Mouse (Mus musculus): Measurements from ENCODE around the gene Htra3. TPM values are rescaled to one million over a fixed set of nuclear protein-coding genes. Genes with fewer than 3 reads are reported as not detected.

The Htra3 gene
- polyA plus RNA-seq, 1 experiment from 2014 or later = 5.9 TPM

DNA sequence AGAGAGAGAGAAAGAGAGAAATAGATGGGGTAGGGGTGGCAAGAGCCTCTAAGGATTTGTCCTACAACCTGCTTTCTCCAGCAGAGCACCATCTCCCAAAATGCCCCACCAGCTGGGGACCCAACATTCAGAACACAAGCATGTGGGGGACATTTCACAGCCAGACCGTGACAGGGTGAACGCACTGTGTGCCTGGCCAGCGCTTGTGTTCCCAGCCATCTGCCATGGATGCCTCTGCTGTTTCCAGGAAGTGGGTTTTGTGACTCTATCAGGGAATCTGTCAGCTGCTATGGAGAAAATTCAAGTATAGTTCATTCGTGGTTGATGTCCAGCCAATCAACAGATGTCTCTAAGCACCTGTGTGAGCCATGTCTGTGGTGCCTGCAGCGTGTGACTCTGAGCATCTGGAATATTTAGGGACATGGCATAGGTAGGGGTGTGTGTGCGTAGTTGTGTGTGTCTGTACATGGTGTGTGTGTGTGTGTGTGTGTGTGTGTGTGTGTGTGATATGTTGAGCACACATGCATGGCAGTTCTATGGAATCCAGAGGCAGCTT, 33.6 kb downstream of the Htra3 start:
- WGBS = 87% methylated on average over 6 of the region's 6 CpGs

DNA sequence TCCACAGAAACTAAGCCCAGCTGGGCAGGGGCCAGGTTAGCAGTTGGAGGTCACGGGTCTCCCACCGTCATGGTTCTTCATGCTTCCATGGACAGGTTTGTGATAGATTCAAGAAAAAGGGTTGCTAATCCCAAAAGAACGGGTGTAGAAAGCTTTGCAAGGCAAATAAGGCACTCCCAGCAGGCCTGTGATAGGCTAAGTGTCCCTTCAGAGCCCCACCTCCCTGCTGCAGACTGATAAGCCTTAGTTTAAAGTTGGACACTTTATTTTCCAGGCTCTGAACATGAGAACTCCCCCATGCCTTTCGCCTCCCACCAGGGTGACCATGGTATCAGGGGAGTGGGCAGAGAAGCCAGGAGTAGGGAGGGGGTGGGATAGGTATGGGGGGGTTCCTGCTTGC, 35.5 kb downstream of the Htra3 start:
- H3K9me3 ChIP-seq = no peaks in the 10 kb centered on the region
- no peaks in the 10 kb centered on the region for H3K4me1 ChIP-seq
- no peak overlapping the region for H3K27ac ChIP-seq
- no peaks in the 10 kb centered on the region for H3K36me3 ChIP-seq (replicated peaks)
- WGBS = 58% methylated on average over 4 of the region's 4 CpGs
- H3K4me2 ChIP-seq = no peak overlapping the region
- no peak overlapping the region for H3K9ac ChIP-seq
- H3K4me3 ChIP-seq (replicated peaks) = no peak overlapping the region
- H3K27me3 ChIP-seq = 0 out of 2 replicates have a peak, but pooled peaks cover 4% of the 10 kb centered on the region
- no peak for ATAC-seq (ENCODE audit: low FRiP score)

More for the DNA sequence above, 33.6 kb downstream of the Htra3 start:
- no peak for ATAC-seq (ENCODE audit: low FRiP score)
- Histone ChIP-seq H3K27me3 (0 out of 2 replicates have a peak, but pooled peaks cover 4% of the 10 kb centered on the region), H3K9ac (no peak overlapping the region), H3K4me3 (replicated peaks) (no peak overlapping the region), H3K4me2 (no peak overlapping the region), H3K27ac (no peak overlapping the region), H3K9me3 (no peaks in the 10 kb centered on the region), H3K36me3 (replicated peaks) (no peaks in the 10 kb centered on the region), H3K4me1 (no peaks in the 10 kb centered on the region)

DNA sequence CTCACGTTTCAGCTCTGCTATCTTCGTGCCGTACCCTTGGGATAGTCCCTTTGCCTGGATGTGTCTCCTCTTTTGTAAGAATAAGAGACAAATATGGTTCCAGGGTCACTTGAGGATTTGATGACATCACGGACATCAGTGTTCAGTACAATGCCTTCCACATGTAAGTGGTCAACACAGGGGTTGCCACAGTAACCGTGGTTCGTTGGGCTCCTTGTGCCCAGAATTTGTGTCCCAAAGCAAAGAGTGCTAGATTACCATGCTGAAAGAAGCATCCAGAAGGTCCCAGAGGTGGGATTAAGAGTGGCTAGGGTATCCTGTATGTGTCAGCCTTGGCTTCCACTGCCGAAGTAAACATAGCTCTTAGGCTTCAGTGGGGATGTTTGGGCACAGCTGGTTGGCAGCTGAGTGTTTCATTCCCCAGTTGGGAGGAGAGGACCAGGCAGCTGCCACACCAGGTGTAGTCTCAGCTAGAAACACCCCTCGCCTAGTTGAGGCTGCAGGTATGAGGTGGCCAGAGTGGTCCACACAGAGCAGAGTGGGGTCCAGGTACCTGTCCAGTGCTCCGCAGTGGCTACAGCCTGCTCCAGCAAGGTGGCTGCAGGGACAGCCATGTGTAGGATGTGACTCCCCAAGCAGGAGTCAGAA, 36.1 kb downstream of the Htra3 start:
- WGBS = 86% methylated on average over 9 of the region's 9 CpGs

DNA sequence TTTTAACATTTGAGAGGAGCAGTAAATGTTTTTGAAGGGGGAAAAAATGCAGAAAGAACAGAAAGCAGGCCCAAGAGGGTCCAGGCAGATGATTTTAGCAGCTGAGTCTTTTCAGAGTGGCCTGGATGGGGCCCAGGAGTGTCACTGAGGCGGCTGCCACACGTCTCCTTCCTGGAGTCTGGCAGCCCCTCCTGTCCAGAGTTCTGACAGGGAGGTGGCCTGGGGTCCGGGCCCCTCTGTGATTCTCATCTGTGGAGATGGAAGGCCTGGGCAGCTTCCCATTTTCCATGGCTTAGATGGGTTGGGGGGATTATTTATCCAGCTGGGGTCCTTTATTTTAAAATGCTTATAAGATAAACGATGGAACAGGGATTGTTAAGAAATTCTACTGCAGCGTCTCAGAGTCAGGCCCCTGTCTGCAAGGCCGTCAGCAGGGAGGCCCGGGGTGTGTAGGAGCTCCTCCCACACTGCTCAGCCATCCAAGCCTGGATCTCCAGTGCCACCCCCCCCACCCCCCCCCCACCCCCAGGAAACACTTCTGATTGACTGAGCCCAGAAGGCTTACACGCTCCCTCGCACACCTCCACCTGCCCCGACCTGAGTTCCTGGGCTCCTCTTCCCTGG, 37.5 kb downstream of the Htra3 start:
- H3K36me3 ChIP-seq (replicated peaks) = no peaks in the 10 kb centered on the region
- ATAC-seq (ENCODE audit: low FRiP score) = no peak
- 65% methylated on average over 10 of the region's 10 CpGs for WGBS
- no peak overlapping the region for H3K9ac ChIP-seq
- 0 out of 2 replicates have a peak, but pooled peaks cover 4% of the 10 kb centered on the region for H3K27me3 ChIP-seq
- no peak overlapping the region for H3K27ac ChIP-seq
- H3K4me2 ChIP-seq = no peak overlapping the region
- no peaks in the 10 kb centered on the region for H3K4me1 ChIP-seq
- no peak overlapping the region for H3K4me3 ChIP-seq (replicated peaks)
- H3K9me3 ChIP-seq = no peaks in the 10 kb centered on the region

More for the DNA sequence above, 36.1 kb downstream of the Htra3 start:
- H3K4me2 ChIP-seq = no peak overlapping the region
- no peak overlapping the region for H3K9ac ChIP-seq
- no peak overlapping the region for H3K27ac ChIP-seq
- ATAC-seq (ENCODE audit: low FRiP score) = no peak
- no peaks in the 10 kb centered on the region for H3K9me3 ChIP-seq
- H3K4me3 ChIP-seq (replicated peaks) = no peak overlapping the region
- no peaks in the 10 kb centered on the region for H3K4me1 ChIP-seq
- no peaks in the 10 kb centered on the region for H3K36me3 ChIP-seq (replicated peaks)
- H3K27me3 ChIP-seq = 0 out of 2 replicates have a peak, but pooled peaks cover 4% of the 10 kb centered on the region

DNA sequence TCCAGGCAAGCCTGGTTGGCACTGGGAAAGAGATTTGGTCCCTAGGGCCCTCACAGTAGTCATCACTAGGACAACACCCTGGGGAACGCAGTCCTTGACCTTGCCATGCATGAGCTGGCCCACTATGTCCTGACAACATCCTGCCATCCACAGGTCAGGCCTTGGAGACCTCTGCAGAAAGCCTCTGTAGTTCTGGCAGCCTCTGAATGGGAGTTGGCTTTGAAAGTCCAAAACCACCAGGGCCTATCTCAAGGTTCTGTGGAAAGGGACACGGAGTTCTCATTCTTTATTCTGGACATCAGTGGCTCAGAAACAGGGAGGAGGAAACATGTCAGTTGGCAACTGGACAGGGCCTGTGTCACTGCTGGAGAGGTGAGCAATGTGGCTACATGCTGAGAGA, 43.6 kb downstream of the Htra3 start:
- Histone ChIP-seq H3K4me1 (no peaks in the 10 kb centered on the region), H3K9ac (no peak overlapping the region), H3K36me3 (replicated peaks) (no peaks in the 10 kb centered on the region), H3K4me3 (replicated peaks) (no peak overlapping the region), H3K27me3 (no peaks in the 10 kb centered on the region), H3K4me2 (no peak overlapping the region), H3K27ac (no peak overlapping the region), H3K9me3 (no peaks in the 10 kb centered on the region)
- no peak for ATAC-seq (ENCODE audit: low FRiP score)
- 88% methylated on average over 2 of the region's 2 CpGs for WGBS

DNA sequence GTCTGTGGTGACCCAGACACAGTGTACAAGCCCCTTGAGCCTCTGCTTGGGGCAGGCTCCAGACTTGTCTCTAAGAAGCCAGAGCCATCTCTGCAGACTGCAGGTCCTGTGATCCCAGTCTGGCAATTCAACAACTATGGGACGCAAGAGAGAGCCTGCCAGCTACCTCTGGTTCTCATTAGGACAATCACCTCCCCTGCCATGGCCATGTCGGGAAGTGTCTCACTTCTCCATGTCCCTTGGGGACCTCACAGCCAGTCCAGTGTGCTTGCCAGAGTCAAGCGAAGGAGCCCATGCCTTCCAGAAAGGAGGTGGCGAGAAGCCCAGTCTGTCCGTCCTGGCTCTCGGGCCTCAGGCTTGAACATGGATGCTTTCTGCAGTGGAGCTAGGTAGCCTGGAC, 46.7 kb downstream of the Htra3 start:
- Histone ChIP-seq H3K27me3 (no peaks in the 10 kb centered on the region), H3K4me1 (no peaks in the 10 kb centered on the region), H3K9ac (no peak overlapping the region), H3K27ac (no peak overlapping the region), H3K4me2 (no peak overlapping the region), H3K36me3 (replicated peaks) (no peaks in the 10 kb centered on the region), H3K9me3 (no peaks in the 10 kb centered on the region), H3K4me3 (replicated peaks) (no peak overlapping the region)
- WGBS = 88% methylated on average over 6 of the region's 6 CpGs
- no peak for ATAC-seq (ENCODE audit: low FRiP score)

DNA sequence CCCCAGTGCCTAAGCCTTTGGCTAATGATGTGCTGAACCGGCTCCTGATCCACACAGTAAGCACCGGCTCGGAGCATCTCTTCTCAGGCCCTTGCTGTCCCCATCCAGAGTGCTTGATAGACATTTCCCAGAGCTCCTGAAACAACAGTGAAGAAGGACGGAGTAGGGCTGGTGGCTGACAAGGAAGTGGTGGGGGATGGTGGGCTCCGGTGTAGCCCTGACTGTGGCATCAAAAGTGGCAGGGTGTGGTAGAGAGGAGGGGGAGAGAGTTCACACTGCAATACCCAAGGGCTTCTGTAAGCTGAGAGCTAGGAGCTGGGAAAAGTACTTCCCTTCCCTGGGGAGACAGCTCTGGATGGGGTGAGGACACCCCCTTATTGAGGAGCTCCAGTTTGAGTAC, 47.8 kb downstream of the Htra3 start:
- no peak overlapping the region for H3K4me2 ChIP-seq
- H3K27me3 ChIP-seq = no peaks in the 10 kb centered on the region
- no peaks in the 10 kb centered on the region for H3K4me1 ChIP-seq
- H3K4me3 ChIP-seq (replicated peaks) = no peak overlapping the region
- no peak for ATAC-seq (ENCODE audit: low FRiP score)
- H3K9ac ChIP-seq = no peak overlapping the region
- no peak overlapping the region for H3K27ac ChIP-seq
- 85% methylated on average over 5 of the region's 5 CpGs for whole genome bisulfite sequencing
- H3K9me3 ChIP-seq = no peaks in the 10 kb centered on the region
- H3K36me3 ChIP-seq (replicated peaks) = no peaks in the 10 kb centered on the region

DNA sequence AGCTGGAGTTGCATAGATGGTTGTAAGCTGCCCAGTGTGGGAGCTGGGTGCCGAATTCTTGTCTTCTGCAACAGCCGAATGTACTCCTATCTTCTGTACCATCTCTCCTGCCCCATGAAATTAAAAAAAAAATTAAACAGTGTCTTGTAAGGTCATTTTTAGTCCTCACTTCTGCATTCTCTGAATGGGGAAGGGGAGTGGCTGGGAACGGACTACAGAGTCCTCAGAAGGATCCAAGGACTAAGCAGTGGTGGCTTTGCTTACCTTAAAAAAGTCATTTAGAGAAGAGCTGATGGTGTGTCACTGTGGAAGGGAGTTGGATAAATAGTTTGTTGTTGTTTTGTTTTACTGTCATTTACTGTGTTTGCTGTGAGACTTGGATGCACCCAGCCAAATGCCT, 48.4 kb downstream of the Htra3 start:
- H3K4me1 ChIP-seq = no peaks in the 10 kb centered on the region
- H3K4me3 ChIP-seq (replicated peaks) = no peak overlapping the region
- no peak overlapping the region for H3K9ac ChIP-seq
- no peaks in the 10 kb centered on the region for H3K36me3 ChIP-seq (replicated peaks)
- H3K27me3 ChIP-seq = no peaks in the 10 kb centered on the region
- H3K4me2 ChIP-seq = no peak overlapping the region
- no peaks in the 10 kb centered on the region for H3K9me3 ChIP-seq
- ATAC-seq (ENCODE audit: low FRiP score) = no peak
- H3K27ac ChIP-seq = no peak overlapping the region
- WGBS = 84% methylated on average over 3 of the region's 3 CpGs

DNA sequence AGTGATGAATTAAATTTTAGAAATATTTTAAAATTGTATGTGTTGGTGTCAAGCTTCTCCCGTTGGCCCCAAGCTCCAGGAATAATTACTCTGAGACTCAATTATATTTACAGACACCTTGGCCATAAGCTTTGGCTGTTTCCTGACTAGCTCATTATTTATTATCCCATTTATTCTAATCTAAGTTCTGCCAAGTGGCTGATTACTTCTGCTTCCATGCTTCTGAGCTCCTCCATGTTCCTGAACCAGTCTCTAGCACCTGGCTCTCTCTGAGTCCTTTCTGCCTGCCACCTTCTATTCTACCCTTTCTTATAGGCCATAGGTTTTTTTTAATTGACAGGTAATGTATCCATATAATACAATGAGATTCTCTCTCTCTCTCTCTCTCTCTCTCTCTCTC, 48.9 kb downstream of the Htra3 start:
- no peak for ATAC-seq (ENCODE audit: low FRiP score)

DNA sequence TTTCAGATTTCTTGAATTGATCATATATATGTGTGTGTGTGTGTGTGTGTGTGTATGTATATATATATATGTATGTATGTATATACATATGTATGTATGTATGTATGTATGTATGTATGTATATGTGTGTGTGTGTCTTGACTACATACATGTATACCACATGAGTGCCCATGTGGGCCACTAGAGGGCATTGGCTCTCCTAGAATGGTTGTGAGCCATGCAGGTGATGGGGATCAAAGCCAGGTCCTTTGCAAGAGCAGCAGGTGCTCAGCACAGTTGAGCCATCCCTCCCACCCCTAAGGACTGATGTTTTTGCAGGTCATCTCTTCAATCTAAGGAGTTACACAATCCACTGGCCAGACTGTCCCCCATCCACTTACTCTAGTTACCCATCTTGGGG, 50.2 kb downstream of the Htra3 start:
- H3K4me3 ChIP-seq (replicated peaks) = no peak overlapping the region
- H3K27ac ChIP-seq = no peak overlapping the region
- no peak overlapping the region for H3K4me2 ChIP-seq
- ATAC-seq (ENCODE audit: low FRiP score) = no peak
- no peaks in the 10 kb centered on the region for H3K9me3 ChIP-seq
- no peaks in the 10 kb centered on the region for H3K36me3 ChIP-seq (replicated peaks)
- H3K4me1 ChIP-seq = no peaks in the 10 kb centered on the region
- H3K9ac ChIP-seq = no peak overlapping the region
- H3K27me3 ChIP-seq = no peaks in the 10 kb centered on the region

More for the DNA sequence above, 48.9 kb downstream of the Htra3 start:
- no peaks in the 10 kb centered on the region for H3K36me3 ChIP-seq (replicated peaks)
- H3K4me3 ChIP-seq (replicated peaks) = no peak overlapping the region
- no peaks in the 10 kb centered on the region for H3K9me3 ChIP-seq
- no peaks in the 10 kb centered on the region for H3K4me1 ChIP-seq
- H3K27me3 ChIP-seq = no peaks in the 10 kb centered on the region
- whole genome bisulfite sequencing = 94% methylated on average over 1 of the region's 1 CpGs
- H3K4me2 ChIP-seq = no peak overlapping the region
- no peak overlapping the region for H3K9ac ChIP-seq
- no peak overlapping the region for H3K27ac ChIP-seq

DNA sequence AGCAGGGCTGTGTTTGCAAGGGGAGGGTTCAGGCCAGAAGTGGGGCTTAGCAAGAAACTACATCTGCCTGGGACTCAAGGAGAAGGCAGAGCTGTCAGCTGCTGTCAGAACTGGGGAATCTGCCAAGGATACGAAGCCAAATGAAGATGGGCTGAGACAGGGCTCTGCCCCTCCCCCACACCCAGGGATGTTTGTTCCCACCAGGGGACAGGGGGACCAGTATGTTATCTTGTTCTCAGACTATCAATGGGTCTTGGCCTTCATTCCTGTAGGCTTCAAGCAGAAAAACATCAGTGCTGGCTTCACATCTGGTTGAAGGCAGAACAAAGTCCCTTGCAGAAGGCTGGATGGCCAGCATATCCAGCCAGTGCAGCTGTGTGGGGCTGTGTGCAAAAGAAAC, 50.9 kb downstream of the Htra3 start:
- Histone ChIP-seq H3K4me3 (replicated peaks) (no peak overlapping the region), H3K36me3 (replicated peaks) (no peaks in the 10 kb centered on the region), H3K4me2 (no peak overlapping the region), H3K4me1 (no peaks in the 10 kb centered on the region), H3K9me3 (no peaks in the 10 kb centered on the region), H3K27ac (no peak overlapping the region), H3K9ac (no peak overlapping the region), H3K27me3 (no peaks in the 10 kb centered on the region)
- no peak for ATAC-seq (ENCODE audit: low FRiP score)
- WGBS = 42% methylated on average over 1 of the region's 1 CpGs

DNA sequence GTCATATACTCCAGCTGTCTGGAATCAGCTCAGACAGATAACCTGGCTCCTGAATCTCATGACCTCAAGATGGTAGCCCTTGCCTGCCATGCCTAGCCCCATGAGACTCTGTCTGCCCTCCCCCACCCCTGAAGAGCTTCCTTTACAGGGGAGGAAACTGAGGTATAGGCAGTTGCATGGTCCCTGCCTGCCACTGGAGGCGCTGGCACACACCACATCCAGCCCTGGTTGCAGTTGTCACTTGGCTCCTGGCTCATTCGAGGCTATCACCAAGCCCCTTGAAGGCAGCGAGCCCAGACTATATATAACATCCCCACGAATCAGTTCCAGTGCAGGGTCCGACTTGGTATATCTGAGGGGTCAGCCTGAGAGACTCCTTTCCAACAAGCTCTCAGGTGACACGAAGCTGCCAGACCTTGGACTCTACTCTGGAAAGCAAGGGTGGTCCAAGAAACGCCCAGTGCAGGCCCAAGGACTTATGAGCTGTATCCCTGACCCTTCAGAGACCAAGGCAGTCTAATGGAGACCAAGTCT, 52.2 kb downstream of the Htra3 start:
- no peaks in the 10 kb centered on the region for H3K27me3 ChIP-seq
- no peaks in the 10 kb centered on the region for H3K9me3 ChIP-seq
- H3K36me3 ChIP-seq (replicated peaks) = no peaks in the 10 kb centered on the region
- no peak overlapping the region for H3K4me2 ChIP-seq
- ATAC-seq (ENCODE audit: low FRiP score) = no peak
- no peak overlapping the region for H3K27ac ChIP-seq
- no peak overlapping the region for H3K9ac ChIP-seq
- H3K4me3 ChIP-seq (replicated peaks) = no peak overlapping the region
- H3K4me1 ChIP-seq = no peaks in the 10 kb centered on the region
- 63% methylated on average over 7 of the region's 7 CpGs for WGBS

DNA sequence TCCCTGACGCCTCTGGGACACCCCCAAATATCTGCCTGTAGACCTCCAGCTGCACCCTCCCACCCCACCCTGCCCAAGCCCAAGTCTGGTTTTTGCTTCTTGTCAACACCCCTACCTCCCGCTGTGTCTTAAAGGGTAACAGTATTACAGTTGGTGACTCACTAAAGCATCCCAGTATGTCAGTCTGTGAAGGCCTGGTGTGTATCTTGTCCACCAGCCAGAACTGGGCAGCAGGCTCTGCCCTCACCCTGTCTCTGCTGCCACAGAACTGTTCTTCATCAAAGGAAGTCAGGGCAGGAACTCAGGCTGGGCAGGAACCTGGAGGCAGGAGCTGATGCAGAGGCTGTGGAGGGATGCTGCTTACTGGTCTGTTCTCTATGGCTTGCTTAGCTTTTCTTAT, 53.2 kb downstream of the Htra3 start:
- H3K4me1 ChIP-seq = no peaks in the 10 kb centered on the region
- H3K27ac ChIP-seq = no peak overlapping the region
- 79% methylated on average over 2 of the region's 2 CpGs for WGBS
- no peaks in the 10 kb centered on the region for H3K9me3 ChIP-seq
- H3K27me3 ChIP-seq = no peaks in the 10 kb centered on the region
- H3K9ac ChIP-seq = no peak overlapping the region
- no peak overlapping the region for H3K4me3 ChIP-seq (replicated peaks)
- H3K36me3 ChIP-seq (replicated peaks) = no peaks in the 10 kb centered on the region
- ATAC-seq (ENCODE audit: low FRiP score) = no peak
- H3K4me2 ChIP-seq = no peak overlapping the region
